Mouse (Mus musculus) stomach, postnatal 0 days (tissue): ENCODE data around the gene Sema5a. TPM values are rescaled to one million over a fixed set of nuclear protein-coding genes. Genes with fewer than 3 reads are reported as not detected.
A peak's percentile ranks its signal among the peaks of the same experiment; 100 is the strongest.

Experiments used
- ATAC-seq: fragments of 200-750 bp; cut with Nextera tagmentation; 2 replicates; pipeline ENCODE4 v1.8.0; 2017; ENCODE audit not compliant: low FRiP score, low TSS enrichment
- DNase-seq: peaks from one replicate; pipeline ENCODE4 v3.0.0-alpha.2; 2016; ENCODE audit warnings: low spot score
- H3K27ac ChIP-seq: fragments of 300-500 bp; sonication (generic); replicated peaks from 2 replicates; pipeline ENCODE4 v1.5.1; 2014; ENCODE audit warnings: mild to moderate bottlenecking, control low read depth
- H3K27me3 ChIP-seq: fragments of 300-500 bp; sonication (generic); 2 replicates; pipeline ENCODE4 v1.6.1; 2014; ENCODE audit warnings: low read length; ENCODE audit not compliant: control insufficient read depth, insufficient read depth
- H3K36me3 ChIP-seq: fragments of 300-500 bp; sonication (generic); 2 replicates; pipeline ENCODE4 v1.6.1; 2014; ENCODE audit warnings: low read length, mixed read lengths; ENCODE audit not compliant: control insufficient read depth, insufficient read depth
- H3K4me1 ChIP-seq: fragments of 300-500 bp; sonication (generic); replicated peaks from 2 replicates; pipeline ENCODE4 v1.6.1; 2014; ENCODE audit warnings: antibody characterized with exemption; ENCODE audit not compliant: control insufficient read depth, insufficient read depth
- H3K4me2 ChIP-seq: fragments of 300-500 bp; sonication (generic); replicated peaks from 2 replicates; pipeline ENCODE4 v1.6.1; 2014; ENCODE audit warnings: low read depth, mild to moderate bottlenecking, control low read depth, moderate library complexity
- H3K4me3 ChIP-seq: fragments of 300-500 bp; sonication (generic); 2 replicates; pipeline ENCODE4 v1.5.1; 2014; ENCODE audit warnings: low read depth, low read length, control low read depth
- H3K9ac ChIP-seq: fragments of 300-500 bp; sonication (generic); 2 replicates; pipeline ENCODE4 v1.6.1; 2014; ENCODE audit warnings: mild to moderate bottlenecking, low read length, control low read depth, mixed read lengths
- H3K9me3 ChIP-seq: fragments of 300-500 bp; sonication (generic); 2 replicates; pipeline ENCODE4 v1.6.1; 2016; ENCODE audit warnings: low read length; ENCODE audit not compliant: control insufficient read depth
- CTCF ChIP-seq: IDR thresholded peaks from 2 replicates; pipeline ENCODE4 v1.5.1; 2016; ENCODE audit warnings: antibody characterized with exemption, low read depth, mild to moderate bottlenecking, moderate library complexity
- EP300 ChIP-seq: optimal IDR thresholded peaks from 2 replicates; pipeline ENCODE3; 2016; ENCODE audit warnings: antibody characterized with exemption
- WGBS: fragments of 180-500 bp; shearing (Covaris S2); extraction: QIAGEN DNeasy Blood & Tissue Kit; methylation state at CpG from one replicate; pipeline ENCODE4 v1.1.7; 2014; 5-methylcytosine and 5-hydroxymethylcytosine counted together
- polyA plus RNA-seq: library from polyadenylated mRNA; unstranded; fragments of >200 nt; fragmentation: Nextera tagmentation; extraction: Ambion mirVana; gene quantifications from 2 replicates; pipeline ENCODE4 v1.2.1, GENCODE M21; 2015

Gene Sema5a
- polyA plus RNA-seq, 1 experiment from 2014 or later: 5.5 TPM

DNA sequence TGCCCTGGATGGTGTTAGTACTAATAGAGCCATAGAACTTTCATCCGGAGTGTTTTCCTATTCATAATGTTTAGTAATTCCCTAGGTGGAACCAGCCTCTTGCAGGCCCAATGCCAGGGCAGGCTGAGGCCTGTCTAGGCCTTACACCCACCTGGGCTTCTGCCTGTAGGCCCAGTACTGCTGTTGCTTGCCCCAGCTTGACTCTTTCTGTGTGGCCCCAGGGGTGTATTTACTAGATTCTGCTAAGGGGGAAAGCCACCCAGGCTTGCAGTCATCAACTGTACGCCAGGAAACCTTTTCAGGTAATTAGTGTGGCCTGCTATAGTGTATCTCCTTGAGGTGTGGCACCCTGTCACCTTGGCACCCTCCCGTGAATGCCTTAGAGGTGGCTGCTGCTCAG, 76.1 kb downstream of the Sema5a start:
- Histone ChIP-seq H3K4me3 (no peak overlapping the region), H3K9ac (no peak overlapping the region), H3K9me3 (no peaks in the 10 kb centered on the region), H3K36me3 (no peaks in the 10 kb centered on the region), H3K27me3 (no peaks in the 10 kb centered on the region), H3K4me1 (no peaks in the 10 kb centered on the region), H3K4me2 (no peak overlapping the region), H3K27ac (no peak overlapping the region)
- no peak for DNase-seq
- WGBS: 82% methylated on average over 3 of the region's 3 CpGs
- peak; percentile 66 for TF ChIP-seq EP300
- no peak for TF ChIP-seq CTCF
- peak; percentile 38; the same call in 1 of the 2 replicates for ATAC-seq

DNA sequence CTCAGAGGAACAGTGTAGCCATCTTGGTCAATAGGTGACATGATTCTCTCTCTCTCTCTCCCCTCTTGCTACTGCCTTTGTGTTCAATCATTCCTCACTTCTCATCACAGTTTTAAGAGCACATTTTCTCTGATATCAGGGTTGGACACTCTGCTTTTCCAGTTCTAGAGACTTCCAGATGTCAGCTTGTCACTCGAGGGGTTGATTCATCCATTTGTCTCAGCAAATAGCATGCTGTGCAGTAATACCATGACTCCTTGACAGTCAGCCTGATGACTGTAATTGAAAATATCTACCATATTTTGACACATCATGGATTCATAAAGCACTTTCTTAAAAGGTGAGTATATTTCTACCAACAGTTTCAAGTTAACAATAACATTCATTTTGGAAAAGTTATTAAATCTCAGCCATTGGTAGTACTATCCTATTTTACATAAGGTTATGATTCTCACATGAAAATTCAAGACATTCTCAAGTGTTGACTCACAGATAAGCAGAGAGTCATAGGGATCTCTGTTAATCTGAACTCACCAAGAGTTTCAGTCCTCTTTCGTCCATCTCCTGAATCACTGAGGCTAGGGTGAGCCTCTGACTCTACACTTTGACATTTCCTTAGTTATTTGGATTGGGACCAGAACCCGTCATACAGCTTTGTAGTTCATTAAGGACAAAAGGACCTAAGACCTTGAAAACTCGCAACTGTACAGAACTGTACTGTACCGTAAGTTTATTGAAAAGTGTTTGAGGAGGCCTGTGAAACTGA, 78.0 kb downstream of the Sema5a start:
- WGBS: 63% methylated on average over 5 of the region's 5 CpGs

DNA sequence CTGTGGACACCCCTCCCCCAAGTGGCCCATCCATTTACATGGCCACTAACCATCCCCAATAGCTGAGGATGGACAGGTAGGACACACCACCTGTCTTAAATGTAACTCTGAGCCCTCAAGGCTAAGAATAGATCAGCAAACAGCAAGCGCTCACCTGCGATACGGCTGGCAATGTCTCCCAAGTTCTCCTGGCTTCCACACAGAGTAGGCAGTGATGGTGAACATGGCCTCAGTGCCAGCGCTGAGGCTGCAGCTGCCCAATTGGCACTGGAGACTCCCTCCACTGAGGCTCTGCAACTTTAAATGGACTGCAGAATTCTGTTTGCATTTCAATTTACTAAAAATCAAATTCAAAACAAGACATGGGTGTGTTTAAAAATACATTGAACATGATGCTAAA, 78.6 kb downstream of the Sema5a start:
- Histone ChIP-seq H3K36me3 (no peaks in the 10 kb centered on the region), H3K4me2 (no peak overlapping the region), H3K9me3 (no peaks in the 10 kb centered on the region), H3K27me3 (no peaks in the 10 kb centered on the region), H3K4me1 (no peaks in the 10 kb centered on the region), H3K9ac (no peak overlapping the region), H3K4me3 (no peak overlapping the region), H3K27ac (no peak overlapping the region)
- TF ChIP-seq CTCF (no peak), EP300 (no peak)
- ATAC-seq (no peak), DNase-seq (no peak)
- WGBS: 91% methylated on average over 4 of the region's 4 CpGs

More for the DNA sequence above, 78.0 kb downstream of the Sema5a start:
- ATAC-seq: no peak
- no peak overlapping the region for H3K4me2 ChIP-seq
- no peaks in the 10 kb centered on the region for H3K27me3 ChIP-seq
- no peak overlapping the region for H3K9ac ChIP-seq
- no peaks in the 10 kb centered on the region for H3K4me1 ChIP-seq
- no peak overlapping the region for H3K4me3 ChIP-seq
- DNase-seq: no peak
- H3K36me3 ChIP-seq: no peaks in the 10 kb centered on the region
- H3K9me3 ChIP-seq: no peaks in the 10 kb centered on the region
- TF ChIP-seq EP300: no peak
- TF ChIP-seq CTCF: no peak
- no peak overlapping the region for H3K27ac ChIP-seq

DNA sequence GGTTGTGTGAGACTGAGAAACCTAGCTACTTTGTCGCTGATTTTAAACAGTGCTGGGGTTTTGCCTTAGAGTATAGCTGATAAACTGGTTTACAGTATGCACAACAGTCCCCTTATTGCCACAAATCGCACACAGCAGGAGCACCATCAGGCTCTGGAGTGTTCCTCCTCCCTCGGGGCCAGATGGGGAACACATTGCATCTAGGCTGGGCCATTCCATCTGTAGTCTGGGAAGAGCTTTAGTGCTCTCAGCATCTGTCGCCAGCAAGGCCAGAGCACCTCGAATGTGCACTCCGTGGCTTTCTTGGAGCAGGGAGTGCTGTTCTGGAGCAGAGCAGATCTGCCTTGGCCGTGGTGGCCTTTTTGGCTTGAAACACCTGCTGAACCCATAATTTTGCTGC, 79.5 kb downstream of the Sema5a start:
- no peak overlapping the region for H3K27ac ChIP-seq
- no peak overlapping the region for H3K9ac ChIP-seq
- no peaks in the 10 kb centered on the region for H3K9me3 ChIP-seq
- H3K36me3 ChIP-seq: no peaks in the 10 kb centered on the region
- H3K4me2 ChIP-seq: no peak overlapping the region
- 60% methylated on average over 7 of the region's 7 CpGs for WGBS
- H3K27me3 ChIP-seq: no peaks in the 10 kb centered on the region
- DNase-seq (no peak), ATAC-seq (no peak)
- H3K4me3 ChIP-seq: no peak overlapping the region
- H3K4me1 ChIP-seq: no peaks in the 10 kb centered on the region
- TF ChIP-seq CTCF: no peak
- no peak for TF ChIP-seq EP300

GRCm38 (mm10) chr15:32328370-32329004, 83.9 kb downstream of the Sema5a start:
- DNase-seq: no peak
- WGBS: 63% methylated on average over 4 of the region's 4 CpGs

More at GRCm38 (mm10) chr15:32328370-32329004, 83.9 kb downstream of the Sema5a start:
- Histone ChIP-seq H3K4me2 (no peak overlapping the region), H3K27me3 (no peaks in the 10 kb centered on the region), H3K36me3 (no peaks in the 10 kb centered on the region), H3K9ac (no peak overlapping the region), H3K9me3 (no peaks in the 10 kb centered on the region), H3K4me3 (no peak overlapping the region), H3K4me1 (no peaks in the 10 kb centered on the region), H3K27ac (no peak overlapping the region)
- no peak for ATAC-seq
- TF ChIP-seq EP300 (no peak), CTCF (no peak)
